Mouse (Mus musculus): ENCODE measurements around the gene Siva1.

Siva1 gene

GRCm38 (mm10) chr12:112625700-112626099 is 18.8 kb upstream of the Siva1 start:
- peak; percentile 94 for DNase-seq

GRCm38 (mm10) chr12:112626455-112626854 is 18.0 kb upstream of the Siva1 start:
- no peak for DNase-seq

DNA sequence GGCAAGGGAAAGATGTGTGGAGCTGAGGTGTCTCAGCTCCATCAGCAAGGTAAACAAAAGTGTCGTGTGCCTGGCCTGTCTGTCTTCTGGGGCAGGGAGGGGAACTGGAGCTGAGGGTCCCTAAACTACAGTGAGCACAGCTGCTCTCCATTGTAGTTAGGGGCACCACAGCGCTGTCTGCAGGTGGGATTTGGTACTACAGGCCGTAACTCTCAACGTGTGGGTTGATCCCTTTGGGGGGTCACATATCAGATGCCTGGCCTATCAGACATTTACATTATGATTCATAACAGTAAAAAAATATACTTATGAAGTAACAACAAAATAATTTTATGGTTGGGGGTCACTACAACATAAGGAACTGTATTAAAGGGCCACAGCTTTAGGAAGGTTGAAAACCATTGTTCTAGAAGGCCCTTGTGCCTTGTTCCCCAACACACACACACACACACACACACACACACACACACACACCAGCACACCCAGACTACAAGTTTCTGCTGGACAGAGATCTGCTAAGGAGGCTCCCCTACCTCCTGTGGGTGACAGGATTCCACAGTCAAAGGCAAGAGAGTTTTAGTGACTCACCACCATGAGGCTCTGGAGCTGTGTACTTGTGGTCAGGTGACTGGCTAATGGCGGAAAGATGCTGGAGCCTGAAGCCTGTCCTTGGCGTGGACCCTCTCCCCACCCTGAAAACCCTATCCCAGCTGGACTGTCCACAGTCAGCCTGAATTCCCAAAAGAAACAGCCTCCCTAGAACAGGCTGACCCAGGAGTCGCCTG is 17.2 kb upstream of the Siva1 start:
- DNase-seq = no peak

- no peak for DNase-seq
Measured at GRCm38 (mm10) chr12:112628197-112628596, 16.3 kb upstream of the Siva1 start.

GRCm38 (mm10) chr12:112628928-112629721 is 15.4 kb upstream of the Siva1 start:
- peak; percentile 98 for DNase-seq

GRCm38 (mm10) chr12:112630029-112630428 is 14.4 kb upstream of the Siva1 start:
- DNase-seq = no peak

- no peak for DNase-seq
Measured at GRCm38 (mm10) chr12:112630796-112631195, 13.7 kb upstream of the Siva1 start.

GRCm38 (mm10) chr12:112631472-112631871 is 13.0 kb upstream of the Siva1 start:
- DNase-seq = no peak

- DNase-seq = no peak
Measured at GRCm38 (mm10) chr12:112632084-112632777, 12.2 kb upstream of the Siva1 start.

DNA sequence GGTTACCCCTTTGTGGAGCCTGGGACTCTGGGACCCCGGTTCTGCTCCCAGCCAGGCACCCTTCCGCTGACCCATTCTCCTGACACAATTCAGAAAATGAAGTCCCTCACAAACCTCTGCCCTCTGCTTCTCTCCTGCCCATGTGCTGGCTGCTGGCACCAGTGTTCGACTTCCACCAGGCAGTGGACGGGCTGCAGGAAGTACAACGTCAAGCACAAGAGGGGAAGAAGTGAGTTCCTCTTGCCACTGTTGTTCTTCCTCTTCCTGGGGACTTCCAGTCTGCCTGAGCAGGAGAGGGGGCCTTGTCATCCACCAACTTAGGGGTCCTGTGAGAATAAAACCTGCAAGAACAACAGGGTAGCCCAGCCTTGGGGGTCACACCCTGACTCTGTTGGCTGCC is 11.6 kb upstream of the Siva1 start:
- DNase-seq = peak; percentile 97

GRCm38 (mm10) chr12:112633686-112634085 is 10.8 kb upstream of the Siva1 start:
- no peak for DNase-seq

- no peak for DNase-seq
Measured at GRCm38 (mm10) chr12:112639526-112639925, 5.0 kb upstream of the Siva1 start.

DNA sequence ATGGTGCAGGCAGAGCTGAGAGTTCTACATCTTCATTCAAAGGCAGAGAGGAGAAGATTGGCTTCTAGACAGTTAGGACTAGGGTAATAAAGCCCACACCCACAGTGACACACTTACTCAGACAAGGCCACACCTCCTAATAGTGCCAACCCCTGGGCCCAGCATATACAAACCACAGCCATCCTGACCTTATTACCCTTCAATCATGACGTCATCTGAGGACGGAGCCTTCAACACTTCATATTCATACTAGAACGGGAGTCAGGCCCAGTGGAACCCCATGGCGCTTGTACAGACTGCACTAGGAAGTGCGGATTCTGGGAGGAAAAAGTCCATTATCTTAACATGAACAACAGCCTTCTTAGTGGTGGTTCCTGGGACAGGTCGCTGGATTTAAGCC is 1.4 kb upstream of the Siva1 start:
- no peak for DNase-seq

DNA sequence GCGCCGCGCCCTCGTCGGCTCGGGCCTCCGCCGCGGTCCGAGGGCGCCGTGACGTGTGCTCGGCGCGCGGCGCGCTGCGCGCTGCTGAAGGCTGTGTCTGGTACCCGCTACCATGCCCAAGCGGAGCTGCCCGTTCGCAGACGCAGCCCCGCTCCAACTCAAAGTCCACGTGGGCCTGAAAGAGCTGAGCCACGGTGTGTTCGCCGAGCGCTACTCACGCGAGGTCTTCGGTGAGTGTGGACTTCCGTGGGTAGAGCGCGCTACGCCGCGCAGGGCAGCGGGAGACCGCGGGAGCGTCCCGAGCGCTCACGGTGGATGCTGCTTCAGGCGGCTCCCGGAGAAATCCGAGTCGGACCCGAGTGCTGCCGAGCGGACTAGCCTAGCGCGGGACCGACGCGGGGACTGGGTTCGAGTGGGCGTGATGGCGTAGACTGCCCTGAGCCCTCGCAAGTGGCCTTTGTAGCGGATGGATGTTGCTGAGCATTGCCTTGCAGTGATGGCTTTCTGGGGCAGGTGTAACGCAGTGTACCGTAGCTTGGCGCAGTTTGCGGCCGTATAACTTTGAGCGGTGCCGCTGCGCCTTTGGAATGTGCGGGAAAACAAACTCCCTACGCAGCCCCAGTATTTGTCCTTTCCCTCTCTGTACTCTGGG is 502 bp downstream of the Siva1 start:
- no peak for DNase-seq

- DNase-seq = no peak
Measured at GRCm38 (mm10) chr12:112646139-112646538, 1.7 kb downstream of the Siva1 start.

- no peak for DNase-seq
Measured at GRCm38 (mm10) chr12:112648081-112648480, 3.6 kb downstream of the Siva1 start.

DNA sequence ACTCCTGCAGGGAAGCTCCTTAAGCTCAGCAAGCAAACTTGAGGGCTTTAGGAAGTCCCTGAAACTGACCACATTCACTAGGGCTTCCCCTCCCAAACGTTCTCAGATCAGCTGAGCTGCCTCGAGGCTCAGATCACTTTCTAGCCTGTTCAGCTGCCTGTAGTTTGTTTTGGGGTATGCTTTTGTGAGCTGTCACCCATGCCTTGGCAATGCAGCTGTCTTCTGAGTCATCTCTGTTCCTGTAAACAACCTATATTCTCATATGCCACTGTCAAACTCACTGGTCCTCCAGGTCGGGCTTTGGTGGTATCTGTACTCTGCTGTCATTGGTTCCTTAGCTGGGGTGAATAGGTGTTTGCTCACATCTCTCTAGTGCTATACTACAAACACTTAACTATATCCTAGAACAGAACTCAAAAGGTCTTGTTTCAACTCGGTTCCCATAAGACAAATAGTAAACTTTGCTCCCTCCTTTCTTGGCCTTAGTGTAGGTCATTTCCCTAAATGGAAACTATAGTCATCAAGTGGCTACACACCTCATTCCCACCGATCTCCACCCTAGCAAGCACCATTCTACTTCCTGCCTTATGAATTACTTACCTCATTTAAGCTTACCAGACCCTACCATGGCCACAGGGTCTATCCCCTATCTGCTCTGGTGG is 7.4 kb downstream of the Siva1 start:
- DNase-seq = no peak

DNA sequence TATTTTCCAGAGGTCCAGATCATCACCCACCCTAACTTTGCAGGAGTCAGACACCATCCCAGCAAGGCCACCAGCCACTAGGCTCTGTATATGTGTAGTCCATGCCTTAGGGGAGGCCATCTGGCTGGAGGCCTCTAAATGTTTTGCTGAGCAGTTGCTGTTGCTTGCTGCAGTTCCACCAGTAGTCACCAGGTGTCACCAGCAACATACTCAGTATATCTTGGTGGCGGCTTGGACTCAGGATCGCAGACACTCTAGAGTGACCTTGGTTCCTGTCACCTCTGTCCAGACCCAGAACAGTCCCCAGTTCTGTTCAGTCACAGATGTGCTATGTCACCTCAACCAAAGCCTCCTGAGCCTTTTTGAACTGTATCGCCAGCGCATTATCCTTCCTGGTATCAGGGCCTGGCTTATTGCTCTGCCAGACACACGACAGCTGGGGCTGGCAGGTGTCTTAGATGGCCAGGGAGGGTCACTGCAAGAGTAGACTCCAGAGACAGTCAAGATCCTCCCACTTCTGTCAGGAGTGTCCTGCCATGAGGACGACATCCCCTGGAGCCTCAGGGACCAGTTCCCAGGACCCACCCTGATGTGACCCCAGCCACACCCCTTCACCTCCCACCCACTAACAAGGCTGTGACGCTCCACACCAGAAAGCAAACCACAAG is 8.8 kb downstream of the Siva1 start:
- DNase-seq = peak; percentile 97

DNA sequence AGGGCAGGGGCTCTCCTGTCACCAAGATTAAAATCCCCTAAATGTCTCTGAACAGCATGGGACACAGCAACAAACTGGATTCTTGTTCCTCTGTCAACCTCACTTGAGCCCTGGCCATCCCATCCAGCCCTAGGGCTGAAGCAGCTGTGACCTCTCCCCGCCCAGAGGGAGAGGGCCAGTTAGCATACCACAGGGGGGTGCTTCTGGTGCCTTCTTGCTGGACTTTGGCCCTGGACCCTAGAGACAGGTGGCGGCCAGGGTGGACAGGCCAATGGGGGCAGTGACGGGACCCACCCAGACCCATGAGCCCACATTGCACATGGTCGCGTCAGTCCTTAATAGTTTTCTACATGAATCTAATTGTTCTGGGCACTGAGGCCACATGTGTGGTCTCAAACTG is 9.6 kb downstream of the Siva1 start:
- DNase-seq = no peak

GRCm38 (mm10) chr12:112658619-112659018 is 14.1 kb downstream of the Siva1 start:
- no peak for DNase-seq

GRCm38 (mm10) chr12:112659109-112659508 is 14.6 kb downstream of the Siva1 start:
- peak; percentile 94 for DNase-seq

All from heart, adult 11 months (tissue).